Mouse (Mus musculus): ENCODE results near the gene Cfap126. TPM values are rescaled to one million over a fixed set of nuclear protein-coding genes. Genes with fewer than 3 reads are reported as not detected.

Gene Cfap126
- polyA plus RNA-seq, 1 experiment from 2014 or later, result 2.5 TPM

DNA sequence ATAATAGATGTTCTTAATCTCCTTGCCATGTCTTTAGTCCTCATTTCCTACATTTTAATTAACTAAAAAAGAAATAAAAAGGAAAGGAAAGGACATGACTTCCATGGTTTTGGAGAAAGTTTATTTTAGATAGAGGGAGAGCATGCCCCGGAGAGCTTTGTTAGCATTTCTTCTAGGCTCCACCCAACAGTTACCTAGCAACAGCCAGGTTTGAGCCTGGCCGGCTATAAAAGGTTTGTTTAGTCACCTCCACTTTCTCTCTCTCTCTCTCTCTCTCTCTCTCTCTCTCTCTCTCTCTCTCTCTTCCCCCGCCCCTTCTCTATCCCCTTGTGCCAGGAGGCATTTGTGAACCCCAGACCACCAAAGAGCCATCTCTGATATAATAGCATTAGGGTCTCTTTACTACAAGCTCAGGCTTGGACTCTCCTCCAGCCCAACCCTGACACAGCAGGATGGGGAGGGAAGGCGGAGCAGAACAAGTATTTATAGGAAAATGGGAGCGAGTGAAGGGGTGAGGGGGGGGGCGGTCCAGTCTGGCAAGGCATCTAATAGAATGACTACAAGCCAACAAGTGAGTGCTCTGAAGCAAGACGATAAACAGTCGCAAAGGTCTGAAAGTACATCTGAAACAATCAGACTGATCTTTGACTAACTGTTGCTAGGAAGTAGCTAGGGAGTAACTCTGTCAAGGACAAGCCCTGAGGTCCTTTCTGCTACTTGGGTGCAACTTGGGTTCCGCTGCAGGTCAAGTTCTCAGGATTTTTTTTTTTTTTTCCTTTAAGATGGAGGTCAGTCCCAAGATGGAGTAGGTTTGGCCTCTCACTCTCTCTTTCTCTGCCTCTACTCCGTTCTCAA, 17.4 kb upstream of the Cfap126 start:
- no peak overlapping the region for H3K9ac ChIP-seq
- no peak; the same call in 1 of the 2 replicates for ATAC-seq (ENCODE audit: low read depth)
- H3K36me3 ChIP-seq, result no peaks in the 10 kb centered on the region
- H3K9me3 ChIP-seq (replicated peaks), result no peaks in the 10 kb centered on the region
- WGBS (ENCODE audit: insufficient replicate concordance), result 38% methylated on average over 10 of the region's 10 CpGs
- peaks cover 53% of the 10 kb centered on the region for H3K4me1 ChIP-seq (replicated peaks)
- no peaks in the 10 kb centered on the region for H3K27me3 ChIP-seq
- H3K4me2 ChIP-seq, result peak overlapping the region; percentile 34
- no peak for DNase-seq
- peak overlapping the region; percentile 34 for H3K27ac ChIP-seq
- H3K4me3 ChIP-seq (replicated peaks), result no peak overlapping the region

DNA sequence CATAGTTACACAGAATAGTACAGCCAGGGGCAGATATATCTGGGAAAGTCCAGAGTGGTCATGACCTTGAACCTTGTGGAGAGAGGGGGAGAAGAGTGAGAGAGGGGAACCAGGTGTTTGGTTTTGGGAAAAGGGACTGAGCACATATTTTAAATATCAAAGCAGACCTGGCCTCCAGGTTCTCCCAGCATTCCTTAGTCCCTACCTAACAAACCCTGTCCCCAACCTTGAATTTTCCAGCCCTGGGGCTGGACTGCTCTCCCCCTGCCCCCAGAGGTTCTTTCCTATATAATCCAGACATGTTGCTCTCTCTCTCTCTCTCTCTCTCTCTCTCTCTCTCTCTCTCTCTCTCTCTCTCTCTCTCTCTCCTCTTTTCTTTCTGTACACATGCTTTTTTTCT, 16.6 kb upstream of the Cfap126 start:
- ATAC-seq (ENCODE audit: low read depth), result no peak
- H3K27me3 ChIP-seq, result no peaks in the 10 kb centered on the region
- H3K9ac ChIP-seq, result 0 out of 2 replicates have a peak overlapping the region, but pooled peaks have one; percentile 19
- no peak overlapping the region for H3K4me3 ChIP-seq (replicated peaks)
- peaks cover 61% of the 10 kb centered on the region for H3K4me1 ChIP-seq (replicated peaks)
- no peak overlapping the region for H3K4me2 ChIP-seq
- peak overlapping the region; percentile 54 for H3K27ac ChIP-seq
- no peak for DNase-seq
- no peaks in the 10 kb centered on the region for H3K9me3 ChIP-seq (replicated peaks)
- H3K36me3 ChIP-seq, result no peaks in the 10 kb centered on the region

DNA sequence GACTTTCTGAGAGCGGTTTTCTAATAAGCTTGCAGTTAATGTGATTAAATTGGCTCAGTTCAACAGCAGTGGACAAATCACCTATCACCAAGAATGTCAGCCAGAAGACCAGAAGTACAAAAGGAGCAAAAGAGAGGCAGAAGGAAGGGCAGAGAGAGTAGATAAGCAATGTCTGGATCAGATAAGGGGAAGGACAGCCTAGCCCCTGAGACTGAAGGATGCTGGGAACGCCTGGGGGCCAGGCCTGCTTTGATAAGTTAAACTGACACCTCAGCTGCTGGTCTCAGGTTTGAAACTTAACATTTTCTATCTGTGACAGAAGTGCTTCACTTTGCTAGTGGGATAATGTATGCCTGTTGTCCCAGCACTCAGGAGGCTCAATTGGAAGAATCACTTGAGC, 16.1 kb upstream of the Cfap126 start:
- Histone ChIP-seq H3K4me3 (replicated peaks) (no peak overlapping the region), H3K9ac (0 out of 2 replicates have a peak overlapping the region, but pooled peaks have one; percentile 19), H3K4me2 (peak overlapping the region; percentile 23), H3K4me1 (replicated peaks) (peaks cover 63% of the 10 kb centered on the region), H3K27me3 (no peaks in the 10 kb centered on the region), H3K9me3 (replicated peaks) (no peaks in the 10 kb centered on the region), H3K27ac (peak overlapping the region; percentile 54), H3K36me3 (no peaks in the 10 kb centered on the region)
- ATAC-seq (ENCODE audit: low read depth) (peak; percentile 30), DNase-seq (peak; percentile 62)
- WGBS (ENCODE audit: insufficient replicate concordance), result 9% methylated on average over 2 of the region's 2 CpGs

DNA sequence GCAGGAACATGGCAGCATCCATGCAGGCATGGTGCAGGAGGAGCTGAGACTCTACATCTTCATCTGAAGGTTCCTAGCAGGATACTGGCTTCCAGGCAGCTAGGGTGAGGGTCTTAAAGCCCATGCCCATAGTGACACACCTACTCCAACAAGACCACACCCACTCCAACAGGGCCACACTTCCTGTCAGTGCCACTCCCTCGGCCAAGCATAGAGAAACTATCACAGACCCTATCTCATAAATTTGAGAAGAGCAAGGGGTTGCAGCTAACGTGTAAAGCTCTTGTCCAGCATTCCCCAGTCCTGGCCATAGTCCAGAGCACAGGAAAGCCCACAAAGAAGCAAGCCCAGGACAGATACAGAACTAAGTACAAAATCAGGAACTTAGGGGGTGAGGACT, 12.7 kb upstream of the Cfap126 start:
- H3K36me3 ChIP-seq, result no peaks in the 10 kb centered on the region
- WGBS (ENCODE audit: insufficient replicate concordance), result 17% methylated on average over 2 of the region's 2 CpGs
- H3K9me3 ChIP-seq (replicated peaks), result no peaks in the 10 kb centered on the region
- no peaks in the 10 kb centered on the region for H3K27me3 ChIP-seq
- no peak overlapping the region for H3K27ac ChIP-seq
- DNase-seq, result no peak
- ATAC-seq (ENCODE audit: low read depth), result no peak
- no peak overlapping the region for H3K9ac ChIP-seq
- peak overlapping the region; percentile 88 for H3K4me2 ChIP-seq
- H3K4me1 ChIP-seq (replicated peaks), result peaks cover 60% of the 10 kb centered on the region
- H3K4me3 ChIP-seq (replicated peaks), result peak overlapping the region; percentile 4; the same call in 1 of the 2 replicates

DNA sequence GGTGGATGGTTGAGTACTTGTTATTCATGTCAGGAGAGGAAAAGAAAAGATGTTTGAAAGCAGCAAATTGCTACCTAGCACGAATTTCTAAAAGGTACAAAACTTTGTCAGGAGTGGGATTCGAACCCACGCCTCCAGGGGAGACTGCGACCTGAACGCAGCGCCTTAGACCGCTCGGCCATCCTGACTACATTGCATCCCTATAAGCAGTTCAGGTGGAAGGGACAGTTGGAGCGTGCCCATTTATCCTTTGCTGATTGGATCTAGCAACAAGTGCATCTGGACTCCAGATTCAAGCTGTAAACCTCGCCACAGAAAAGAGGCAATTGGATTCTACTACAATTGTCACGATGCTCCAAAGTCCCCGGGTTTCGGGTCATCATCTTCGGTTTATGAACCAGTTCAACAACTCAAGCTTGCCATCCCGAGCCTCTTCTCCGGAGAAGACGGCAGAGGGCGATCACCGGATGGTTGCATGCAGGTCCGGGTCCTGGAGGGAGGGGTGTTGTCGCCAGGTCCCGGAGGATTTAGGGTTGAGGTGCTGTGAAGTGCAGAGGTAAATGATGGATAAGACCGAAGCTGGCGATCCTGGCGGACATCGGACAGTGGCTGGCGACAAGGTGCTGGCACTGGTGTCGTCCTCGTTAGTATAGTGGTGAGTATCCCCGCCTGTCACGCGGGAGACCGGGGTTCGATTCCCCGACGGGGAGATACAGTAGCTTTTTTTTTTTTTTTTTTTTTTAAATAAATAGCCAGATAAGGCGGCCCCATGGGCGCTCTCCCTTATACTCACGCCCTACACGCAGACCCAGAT, 11.8 kb upstream of the Cfap126 start:
- Histone ChIP-seq H3K9me3 (replicated peaks) (no peaks in the 10 kb centered on the region), H3K4me2 (peak overlapping the region; percentile 88), H3K9ac (peak overlapping the region; percentile 74), H3K4me3 (replicated peaks) (peak overlapping the region; percentile 74), H3K27ac (peak overlapping the region; percentile 78), H3K36me3 (no peaks in the 10 kb centered on the region), H3K27me3 (no peaks in the 10 kb centered on the region), H3K4me1 (replicated peaks) (peaks cover 51% of the 10 kb centered on the region)
- DNase-seq, result peak; percentile 79
- WGBS (ENCODE audit: insufficient replicate concordance), result under 1% methylated on average over 40 of the region's 40 CpGs
- ATAC-seq (ENCODE audit: low read depth), result peak; percentile 71

DNA sequence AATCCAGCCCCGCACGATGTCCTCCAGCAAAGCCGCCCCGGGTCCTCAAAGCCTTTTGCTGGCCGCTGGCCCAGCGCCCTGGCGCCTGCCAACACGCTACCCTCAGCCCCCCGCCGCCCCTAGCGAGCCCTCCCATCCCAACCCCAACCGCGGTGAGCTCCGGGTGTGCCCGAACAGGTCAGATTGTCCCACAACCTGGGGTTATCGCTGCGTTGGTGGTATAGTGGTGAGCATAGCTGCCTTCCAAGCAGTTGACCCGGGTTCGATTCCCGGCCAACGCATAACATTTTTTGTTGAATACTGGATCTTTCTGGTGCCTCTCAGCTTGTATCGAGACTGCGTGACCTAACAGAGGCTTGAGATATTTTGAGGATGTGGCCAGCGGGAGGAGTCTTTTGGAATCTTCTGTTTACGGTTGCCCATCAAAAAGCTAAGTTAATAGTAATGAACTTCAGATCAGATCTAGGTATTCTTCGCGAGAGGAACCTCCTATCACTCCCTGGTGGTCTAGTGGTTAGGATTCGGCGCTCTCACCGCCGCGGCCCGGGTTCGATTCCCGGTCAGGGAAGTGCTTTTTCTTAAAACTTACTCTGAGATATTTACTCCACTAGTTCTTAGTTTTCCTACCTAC, 11.1 kb upstream of the Cfap126 start:
- Histone ChIP-seq H3K27me3 (no peaks in the 10 kb centered on the region), H3K4me3 (replicated peaks) (peak overlapping the region; percentile 74), H3K4me2 (peak overlapping the region; percentile 88), H3K36me3 (no peaks in the 10 kb centered on the region), H3K9me3 (replicated peaks) (no peaks in the 10 kb centered on the region), H3K9ac (peak overlapping the region; percentile 74), H3K4me1 (replicated peaks) (peaks cover 44% of the 10 kb centered on the region), H3K27ac (peak overlapping the region; percentile 78)
- ATAC-seq (ENCODE audit: low read depth) (peak; percentile 80), DNase-seq (peak; percentile 71)
- under 1% methylated on average over 35 of the region's 35 CpGs for WGBS (ENCODE audit: insufficient replicate concordance)

DNA sequence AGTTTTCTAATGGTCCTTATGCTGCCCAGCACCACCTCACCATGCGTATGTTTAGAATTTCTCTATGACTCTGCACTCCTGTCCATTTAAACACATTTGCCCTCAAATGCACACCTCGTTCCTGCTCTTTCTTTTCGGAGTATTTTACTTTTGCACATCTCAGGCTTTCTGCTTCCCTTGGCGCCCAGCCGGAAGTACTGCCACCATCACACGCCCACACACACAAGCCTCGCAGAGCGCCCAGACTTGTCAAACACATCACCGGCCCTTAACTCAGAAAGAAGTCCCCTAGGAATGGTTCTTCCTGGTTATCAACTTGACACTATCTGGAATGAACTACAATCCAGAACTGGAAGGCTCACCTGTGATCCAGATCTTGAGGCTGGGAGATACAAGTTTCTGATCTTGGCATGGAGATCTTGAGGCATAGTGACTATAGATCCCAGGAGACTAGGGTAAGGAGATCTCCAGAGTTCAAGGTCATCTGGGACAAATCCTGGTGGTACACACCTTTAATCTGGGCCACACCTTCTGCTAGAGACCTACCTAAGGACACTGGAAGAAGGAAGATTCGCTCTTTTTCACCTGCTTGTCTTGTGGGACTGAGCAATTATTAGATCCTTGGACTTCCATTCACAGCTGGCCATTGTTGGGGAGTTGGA, 10.4 kb upstream of the Cfap126 start:
- ATAC-seq (ENCODE audit: low read depth) (peak; percentile 24), DNase-seq (no peak)
- peak overlapping the region; percentile 88 for H3K4me2 ChIP-seq
- H3K9ac ChIP-seq, result peak overlapping the region; percentile 54
- peak overlapping the region; percentile 74 for H3K4me3 ChIP-seq (replicated peaks)
- WGBS (ENCODE audit: insufficient replicate concordance), result 8% methylated on average over 10 of the region's 10 CpGs
- H3K36me3 ChIP-seq, result no peaks in the 10 kb centered on the region
- no peaks in the 10 kb centered on the region for H3K9me3 ChIP-seq (replicated peaks)
- peaks cover 37% of the 10 kb centered on the region for H3K4me1 ChIP-seq (replicated peaks)
- H3K27me3 ChIP-seq, result no peaks in the 10 kb centered on the region
- no peak overlapping the region for H3K27ac ChIP-seq

DNA sequence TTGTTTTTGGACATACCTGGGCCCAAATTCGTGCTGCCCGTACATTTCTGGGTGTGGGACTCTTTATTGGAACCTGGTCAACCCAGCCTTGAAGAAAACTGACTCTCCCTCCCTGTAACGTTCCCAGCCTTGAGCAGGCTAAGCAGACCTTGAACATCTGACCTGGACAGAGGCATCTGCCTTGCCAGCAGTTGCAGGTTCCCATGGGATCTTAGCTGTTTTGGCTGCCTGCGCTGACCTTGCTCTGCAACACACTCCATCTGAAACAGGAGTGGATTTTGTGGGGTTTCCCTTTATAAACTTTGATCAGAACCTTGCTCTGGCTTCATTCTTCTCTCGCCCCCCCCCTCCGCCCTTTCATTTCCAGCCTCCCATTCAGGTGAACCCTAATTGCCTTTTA, 8.5 kb upstream of the Cfap126 start:
- Histone ChIP-seq H3K27me3 (no peaks in the 10 kb centered on the region), H3K4me3 (replicated peaks) (no peak overlapping the region), H3K4me2 (no peak overlapping the region), H3K4me1 (replicated peaks) (peaks cover 37% of the 10 kb centered on the region), H3K36me3 (no peaks in the 10 kb centered on the region), H3K27ac (no peak overlapping the region), H3K9me3 (replicated peaks) (no peaks in the 10 kb centered on the region), H3K9ac (no peak overlapping the region)
- no peak for DNase-seq
- ATAC-seq (ENCODE audit: low read depth), result no peak
- 70% methylated on average over 6 of the region's 6 CpGs for WGBS (ENCODE audit: insufficient replicate concordance)

DNA sequence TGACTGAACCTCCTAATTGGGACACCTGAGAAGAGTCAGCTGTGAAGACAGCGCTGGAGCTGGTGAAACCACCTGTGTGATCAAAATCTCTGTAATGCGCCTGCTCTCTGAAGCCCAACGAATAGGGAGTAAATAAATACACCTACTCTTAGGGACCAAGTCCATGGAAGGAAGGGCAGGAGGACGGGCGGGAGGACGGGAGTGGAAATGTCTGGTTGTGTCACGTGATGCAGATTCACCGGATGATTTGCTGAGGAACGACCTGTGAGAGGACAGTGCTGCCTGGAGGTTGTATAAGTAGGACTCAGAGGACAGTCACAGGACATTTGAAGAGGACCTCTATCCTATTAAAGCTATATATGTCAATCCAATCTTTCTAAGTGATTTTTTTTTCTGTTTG, 4.1 kb upstream of the Cfap126 start:
- H3K27me3 ChIP-seq, result no peaks in the 10 kb centered on the region
- no peak overlapping the region for H3K27ac ChIP-seq
- WGBS (ENCODE audit: insufficient replicate concordance), result 39% methylated on average over 9 of the region's 9 CpGs

DNA sequence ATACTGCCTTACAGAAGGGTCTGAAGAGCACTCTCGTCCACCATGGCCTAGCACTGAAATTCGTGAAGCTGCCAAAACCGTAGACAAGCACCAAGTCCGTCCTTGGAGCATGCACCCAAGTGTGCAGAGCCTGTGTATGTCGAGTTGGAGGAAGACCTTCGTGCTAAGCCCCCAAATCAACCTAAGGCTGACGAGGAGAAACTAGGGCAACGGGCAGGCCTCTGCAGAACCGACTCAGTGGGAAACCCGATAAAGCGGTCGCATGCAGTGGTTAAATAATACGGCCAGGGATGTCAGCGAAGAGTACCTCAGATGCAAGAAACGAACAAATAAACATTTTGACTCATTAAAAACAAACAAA, 3.1 kb upstream of the Cfap126 start:
- no peaks in the 10 kb centered on the region for H3K9me3 ChIP-seq (replicated peaks)
- peak overlapping the region; percentile 57 for H3K27ac ChIP-seq
- no peaks in the 10 kb centered on the region for H3K36me3 ChIP-seq
- peak overlapping the region; percentile 77 for H3K9ac ChIP-seq
- ATAC-seq (ENCODE audit: low read depth), result no peak; the same call in 1 of the 2 replicates
- H3K4me2 ChIP-seq, result peak overlapping the region; percentile 87
- H3K4me3 ChIP-seq (replicated peaks), result peak overlapping the region; percentile 69
- peak; percentile 32 for DNase-seq
- 25% methylated on average over 15 of the region's 15 CpGs for WGBS (ENCODE audit: insufficient replicate concordance)
- H3K27me3 ChIP-seq, result no peaks in the 10 kb centered on the region
- H3K4me1 ChIP-seq (replicated peaks), result peaks cover 52% of the 10 kb centered on the region

More for the DNA sequence above, 4.1 kb upstream of the Cfap126 start:
- DNase-seq, result no peak
- no peaks in the 10 kb centered on the region for H3K9me3 ChIP-seq (replicated peaks)
- peak overlapping the region; percentile 87; the same call in 1 of the 2 replicates for H3K4me2 ChIP-seq
- no peak overlapping the region for H3K4me3 ChIP-seq (replicated peaks)
- ATAC-seq (ENCODE audit: low read depth), result no peak
- H3K9ac ChIP-seq, result no peak overlapping the region; the same call in 1 of the 2 replicates
- H3K4me1 ChIP-seq (replicated peaks), result peaks cover 44% of the 10 kb centered on the region
- no peaks in the 10 kb centered on the region for H3K36me3 ChIP-seq
